In the genomic region with DNA sequence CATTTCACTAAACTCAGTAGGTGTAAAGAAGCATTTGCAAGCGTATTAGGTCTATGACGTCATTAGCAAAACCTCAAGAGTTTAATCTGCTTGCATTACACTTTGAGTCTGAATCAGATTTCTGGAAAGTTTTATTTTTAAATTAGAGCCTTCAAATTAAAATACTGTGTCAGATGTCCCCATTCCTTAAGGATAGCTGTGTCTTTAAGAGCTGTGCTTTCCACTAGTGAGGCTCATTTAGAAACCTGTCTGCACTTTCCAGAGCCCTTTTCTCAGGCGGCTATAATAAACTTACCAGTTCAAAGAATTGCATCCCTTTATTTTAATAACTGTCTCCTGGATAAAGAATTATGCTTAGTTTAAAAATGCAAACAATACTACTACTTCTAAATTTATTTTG, we compare ENCODE assay signal across 19 mouse cellular contexts.
"Had no signal": no experiment of that assay in that cellular context is flagged by ENCODE, and none has a peak within 500 bp of the region (broad histone marks: within the 10 kb centered on the region; RNA-seq: fewer than 3 reads in every experiment).

No protein-coding gene starts in this region.

- H3K9me3 ChIP-seq: limb, embryonic 10.5 days; limb, embryonic 13.5 days; liver, embryonic 12.5 days; liver, embryonic 15.5 days; lung, embryonic 15.5 days; midbrain, embryonic 10.5 days; midbrain, embryonic 15.5 days had no signal

- H3K4me1 ChIP-seq: limb, embryonic 10.5 days; limb, embryonic 13.5 days; liver, embryonic 12.5 days; liver, embryonic 15.5 days; lung, embryonic 15.5 days; megakaryocyte, embryonic 14.5 days had no signal

- H3K4me2 ChIP-seq: limb, embryonic 13.5 days; liver, embryonic 12.5 days; liver, embryonic 15.5 days; lung, embryonic 15.5 days; midbrain, embryonic 15.5 days had no signal

- H3K27me3 ChIP-seq: limb, embryonic 13.5 days; liver, embryonic 12.5 days; liver, embryonic 15.5 days; lung, embryonic 15.5 days; megakaryocyte, embryonic 14.5 days; midbrain, embryonic 15.5 days had no signal

- H3K9ac ChIP-seq: limb, embryonic 13.5 days; liver, embryonic 12.5 days; liver, embryonic 15.5 days; lung, embryonic 15.5 days; midbrain, embryonic 15.5 days had no signal

- DNase-seq: kidney, adult 9 months; kidney, postnatal 14 days; kidney, postnatal 4 days; liver; lung, adult 18-20 months; lung, postnatal 10 days; lung, postnatal 36 days; thymus, adult 2 months; thymus, postnatal 14 days; thymus, postnatal 4 days had no signal

- ATAC-seq: liver, embryonic 12.5 days had no signal

- H3K4me3 ChIP-seq: limb, embryonic 10.5 days; limb, embryonic 13.5 days; liver, embryonic 12.5 days; liver, embryonic 15.5 days; lung, embryonic 15.5 days; megakaryocyte, embryonic 14.5 days; midbrain, embryonic 10.5 days; midbrain, embryonic 15.5 days had no signal

- H3K27ac ChIP-seq: limb, embryonic 10.5 days; limb, embryonic 13.5 days; liver, embryonic 12.5 days; liver, embryonic 15.5 days; lung, embryonic 15.5 days; midbrain, embryonic 10.5 days; midbrain, embryonic 15.5 days; stomach, postnatal 0 days had no signal

- H3K36me3 ChIP-seq: limb, embryonic 10.5 days; limb, embryonic 13.5 days; liver, embryonic 12.5 days; liver, embryonic 15.5 days; lung, embryonic 15.5 days; midbrain, embryonic 10.5 days; midbrain, embryonic 15.5 days had no signal
